Mouse (Mus musculus): ENCODE data around the gene Ttll4. TPM values are rescaled to one million over a fixed set of nuclear protein-coding genes. Genes with fewer than 3 reads are reported as not detected.

Gene Ttll4
- polyA plus RNA-seq (2012; rRNA removed), result 33.3 and 38.8 TPM in 2 replicates

DNA sequence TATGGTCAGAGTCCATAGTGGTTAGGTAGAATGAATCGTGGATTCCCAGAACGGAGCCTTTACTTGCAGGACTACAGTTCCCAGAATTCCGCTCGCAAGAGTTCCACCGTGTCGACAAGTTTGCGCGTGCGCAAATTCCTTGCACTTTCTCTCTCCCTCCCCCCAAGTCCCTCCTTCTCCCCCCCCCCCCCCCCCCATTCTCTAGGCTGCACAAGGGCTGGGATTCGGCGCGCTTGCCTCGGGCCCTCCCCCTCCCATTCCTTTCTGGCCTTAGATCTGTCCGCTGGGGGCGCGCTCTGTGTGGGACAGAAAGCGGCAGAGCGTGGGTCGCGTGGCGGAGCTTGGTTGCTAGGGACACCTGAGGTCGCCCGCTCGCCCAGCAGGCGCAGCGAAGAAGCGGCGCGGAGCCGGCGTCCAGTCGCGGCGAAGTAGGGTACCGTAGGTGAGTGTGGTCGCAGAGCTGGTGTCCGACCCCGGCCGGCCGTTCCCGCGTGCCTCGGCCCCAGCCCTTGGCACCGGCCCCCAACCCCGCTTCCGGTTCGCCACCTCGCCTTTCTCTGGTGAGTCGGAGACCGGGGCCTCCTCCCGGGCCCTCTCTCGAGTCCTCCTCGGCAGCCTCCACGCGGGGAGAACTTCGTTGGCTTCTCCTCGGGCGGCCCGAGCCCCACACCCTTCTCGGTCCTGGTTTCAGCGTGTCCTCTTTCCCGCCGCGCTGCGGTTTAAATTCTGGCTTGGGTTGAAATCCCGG is at the start of gene Ttll4:
Gene Ttll4, plus strand, starts transcription at position 298 of the 748 bp plus-strand sequence.

DNA sequence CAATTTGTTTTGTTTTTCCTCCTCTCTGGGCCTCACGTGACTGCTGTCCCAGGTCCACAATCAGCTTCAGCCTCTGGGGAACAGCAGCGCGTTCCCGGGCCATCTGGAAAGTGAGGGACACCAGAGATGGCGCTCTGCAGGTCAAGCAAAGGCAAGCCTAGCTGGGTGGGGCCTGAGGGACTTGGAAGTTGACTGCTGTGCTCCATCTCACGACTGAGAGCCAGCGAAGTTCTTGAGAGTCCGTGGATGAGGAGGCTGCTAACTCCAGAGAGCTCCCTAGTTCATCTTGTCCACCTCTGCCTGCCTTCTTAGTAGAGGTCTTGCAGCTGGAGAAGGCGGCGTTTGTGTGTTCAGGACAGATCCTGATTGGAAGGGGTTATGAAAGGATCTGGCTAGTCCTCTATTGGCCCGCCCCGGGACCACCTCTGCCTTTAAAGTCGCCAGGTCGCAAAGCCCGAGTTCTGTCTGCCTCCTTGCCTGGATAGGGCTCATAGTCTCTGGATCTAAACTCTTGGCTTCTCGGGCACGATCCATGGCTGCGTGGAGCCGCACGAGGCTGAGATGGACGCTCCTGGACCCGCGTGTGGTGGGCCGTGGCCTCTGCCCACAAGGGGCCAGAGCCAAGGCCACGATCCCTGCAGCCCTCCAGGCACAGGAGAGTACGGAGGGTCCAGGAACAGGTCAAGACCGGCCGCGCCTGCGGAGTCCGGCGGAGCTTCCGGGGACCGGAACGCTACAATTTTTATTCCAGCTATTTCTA is 51.7 kb downstream of the Ttll4 start, which contains the start of gene Cyp27a1:
Gene Cyp27a1, plus strand, starts transcription at position 476 of the 760 bp plus-strand sequence.

DNA sequence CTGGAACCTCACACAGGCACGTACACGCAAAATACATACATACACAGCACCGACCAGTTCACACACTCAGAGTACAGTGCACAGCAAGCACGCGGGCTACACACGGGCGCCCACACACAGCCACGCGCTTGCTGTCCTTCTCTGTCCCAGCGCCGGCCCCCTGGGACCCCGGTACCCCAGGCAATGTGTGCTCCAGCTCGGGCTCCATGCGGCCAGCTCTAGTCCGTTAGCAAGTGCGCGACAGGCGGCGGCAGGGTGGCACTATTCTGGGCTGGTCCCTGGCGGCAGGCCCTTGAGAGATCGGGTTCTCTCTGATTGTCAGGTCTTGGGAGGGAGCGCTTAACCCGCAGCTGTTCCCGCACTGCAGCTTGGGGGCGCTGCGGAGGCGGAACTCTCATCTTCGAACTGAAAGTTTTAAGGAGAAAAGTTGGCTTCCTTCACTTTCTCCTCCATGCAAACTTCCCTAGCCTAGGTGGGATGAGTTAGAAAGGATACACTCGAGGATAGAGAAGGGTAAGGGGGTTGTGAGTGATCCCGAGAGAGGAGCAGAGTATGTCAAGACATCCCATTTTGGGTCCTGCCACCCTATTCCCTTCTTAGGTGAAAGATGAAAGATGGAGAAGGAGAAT is 87.2 kb downstream of the Ttll4 start, which contains the start of gene Prkag3:
Gene Prkag3, minus strand, starts transcription at position 579 of the 629 bp plus-strand sequence.

Other genes with a start within 250 kb of the Ttll4 start
- 50.3 and 54.8 TPM in 2 replicates for gene Cnot9, start 155.7 kb upstream of the Ttll4 start, polyA plus RNA-seq (2012; rRNA removed)
- gene Plcd4, start 118.9 kb upstream of the Ttll4 start, polyA plus RNA-seq (2012; rRNA removed), result 2.6 and 3.4 TPM in 2 replicates
- 11.9 and 12.6 TPM in 2 replicates for gene Usp37, start 117.5 kb upstream of the Ttll4 start, polyA plus RNA-seq (2012; rRNA removed)
- gene Zfp142, start 73.5 kb upstream of the Ttll4 start, polyA plus RNA-seq (2012; rRNA removed), result 21.8 and 22.3 TPM in 2 replicates
- gene Bcs1l, start 73.5 kb upstream of the Ttll4 start, polyA plus RNA-seq (2012; rRNA removed), result 27.5 and 28.9 TPM in 2 replicates
- 148 and 159 TPM in 2 replicates for gene Rnf25, start 60.3 kb upstream of the Ttll4 start, polyA plus RNA-seq (2012; rRNA removed)
- gene Stk36, start 60.3 kb upstream of the Ttll4 start, polyA plus RNA-seq (2012; rRNA removed), result 23.1 TPM in 2 replicates
- 2.5 and 4.0 TPM in 2 replicates for gene Cyp27a1, start 51.8 kb downstream of the Ttll4 start, polyA plus RNA-seq (2012; rRNA removed)
- 0.07 and 0.98 TPM in 2 replicates for gene Prkag3, start 87.5 kb downstream of the Ttll4 start, polyA plus RNA-seq (2012; rRNA removed)
- gene Wnt6, start 110.1 kb downstream of the Ttll4 start, polyA plus RNA-seq (2012; rRNA removed), result 2.6 and 8.3 TPM in 2 replicates
- 0.34 and 1.1 TPM in 2 replicates for gene Wnt10a, start 129.8 kb downstream of the Ttll4 start, polyA plus RNA-seq (2012; rRNA removed)
- 44.6 and 54.5 TPM in 2 replicates for gene Cdk5r2, start 193.2 kb downstream of the Ttll4 start, polyA plus RNA-seq (2012; rRNA removed)
- gene Fev, start 223.7 kb downstream of the Ttll4 start, polyA plus RNA-seq (2012; rRNA removed), result 0.58 and 1.6 TPM in 2 replicates
- 0.39 and 1.1 TPM in 2 replicates for gene Cryba2, start 231.4 kb downstream of the Ttll4 start, polyA plus RNA-seq (2012; rRNA removed)